Mouse (Mus musculus): ENCODE data around the gene Rassf2.

DNA sequence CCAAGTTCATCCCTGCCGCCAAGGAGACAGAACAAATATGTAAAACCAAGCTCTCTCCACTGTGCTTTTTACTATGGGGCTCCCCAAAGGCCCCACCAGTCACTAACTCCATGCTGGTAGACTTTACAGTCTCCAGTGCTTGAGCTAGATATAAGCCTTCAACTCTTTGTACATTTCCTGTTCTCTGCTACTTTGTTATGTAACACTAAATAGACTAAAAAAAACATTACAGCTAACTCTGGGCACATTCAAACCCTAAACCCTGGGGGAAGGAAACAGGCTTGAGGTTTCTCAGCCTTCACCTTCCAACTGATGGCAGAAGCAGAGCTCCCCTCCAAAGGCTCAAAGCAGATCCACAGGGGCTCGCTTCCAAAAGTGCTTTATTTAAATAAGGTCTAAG, 37.6 kb downstream of the Rassf2 start:
- TF ChIP-seq CTCF (IDR thresholded peaks at IDR 0.05; ENCODE audit: low read depth) = no peak
- no peak for TF ChIP-seq EP300 (IDR thresholded peaks at IDR 0.05; ENCODE audit: low read depth)
